Mouse (Mus musculus): ENCODE data around the gene Fgf14. TPM values are rescaled to one million over a fixed set of nuclear protein-coding genes. Genes with fewer than 3 reads are reported as not detected.

Fgf14 gene
- polyA plus RNA-seq, 1 experiment from 2014 or later, result 1.2 TPM

- Histone ChIP-seq H3K27me3 (ENCODE audit: control insufficient read depth, insufficient read depth, low read length) (no peaks in the 10 kb centered on the region), H3K4me3 (ENCODE audit: low read depth, low read length) (no peak overlapping the region), H3K4me2 (ENCODE audit: low read depth, low read length) (no peak overlapping the region), H3K4me1 (ENCODE audit: control insufficient read depth, insufficient read depth, low read length) (no peaks in the 10 kb centered on the region), H3K9me3 (replicated peaks; ENCODE audit: control insufficient read depth, low read length) (no peaks in the 10 kb centered on the region), H3K27ac (replicated peaks; ENCODE audit: low read depth, low read length) (no peak overlapping the region), H3K9ac (replicated peaks; ENCODE audit: low read length) (no peak overlapping the region), H3K36me3 (replicated peaks; ENCODE audit: control insufficient read depth, insufficient read depth, low read depth, low read length) (no peaks in the 10 kb centered on the region)
- DNase-seq (ENCODE audit: low spot score) (no peak), ATAC-seq (replicated peaks; ENCODE audit: insufficient number of reproducible peaks, low FRiP score, low TSS enrichment, low read depth) (no peak)
- 71% methylated on average over 1 of the region's 1 CpGs for WGBS
These were observed 513.2 kb downstream of the Fgf14 start for GRCm38 (mm10) chr14:124163618-124164185.

DNA sequence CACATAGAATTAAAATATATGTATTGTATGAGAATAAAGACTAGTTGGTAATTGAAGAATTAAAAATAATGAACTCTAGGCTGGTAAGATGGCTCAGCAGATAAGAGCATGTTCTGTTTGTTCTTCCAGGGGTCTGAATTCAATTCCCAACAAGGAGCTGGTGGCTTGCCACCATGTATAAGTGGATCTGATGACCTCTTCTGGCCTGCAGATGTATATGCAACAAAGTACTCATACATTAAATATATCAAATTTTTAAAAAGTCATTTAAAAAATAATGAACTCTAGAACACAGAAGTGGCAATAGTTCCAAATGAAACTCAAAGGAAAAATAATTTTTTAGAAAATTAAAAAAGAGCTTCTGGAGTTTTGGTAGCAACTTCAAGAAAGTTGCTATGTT is 529.5 kb downstream of the Fgf14 start:
- no peak overlapping the region for H3K9ac ChIP-seq (replicated peaks; ENCODE audit: low read length)
- H3K27me3 ChIP-seq (ENCODE audit: control insufficient read depth, insufficient read depth, low read length), result no peaks in the 10 kb centered on the region
- H3K4me3 ChIP-seq (ENCODE audit: low read depth, low read length), result no peak overlapping the region
- no peak overlapping the region for H3K27ac ChIP-seq (replicated peaks; ENCODE audit: low read depth, low read length)
- no peaks in the 10 kb centered on the region for H3K36me3 ChIP-seq (replicated peaks; ENCODE audit: control insufficient read depth, insufficient read depth, low read depth, low read length)
- H3K9me3 ChIP-seq (replicated peaks; ENCODE audit: control insufficient read depth, low read length), result no peaks in the 10 kb centered on the region
- no peak overlapping the region for H3K4me2 ChIP-seq (ENCODE audit: low read depth, low read length)
- DNase-seq (ENCODE audit: low spot score), result no peak
- ATAC-seq (replicated peaks; ENCODE audit: insufficient number of reproducible peaks, low FRiP score, low TSS enrichment, low read depth), result no peak
- H3K4me1 ChIP-seq (ENCODE audit: control insufficient read depth, insufficient read depth, low read length), result no peaks in the 10 kb centered on the region

DNA sequence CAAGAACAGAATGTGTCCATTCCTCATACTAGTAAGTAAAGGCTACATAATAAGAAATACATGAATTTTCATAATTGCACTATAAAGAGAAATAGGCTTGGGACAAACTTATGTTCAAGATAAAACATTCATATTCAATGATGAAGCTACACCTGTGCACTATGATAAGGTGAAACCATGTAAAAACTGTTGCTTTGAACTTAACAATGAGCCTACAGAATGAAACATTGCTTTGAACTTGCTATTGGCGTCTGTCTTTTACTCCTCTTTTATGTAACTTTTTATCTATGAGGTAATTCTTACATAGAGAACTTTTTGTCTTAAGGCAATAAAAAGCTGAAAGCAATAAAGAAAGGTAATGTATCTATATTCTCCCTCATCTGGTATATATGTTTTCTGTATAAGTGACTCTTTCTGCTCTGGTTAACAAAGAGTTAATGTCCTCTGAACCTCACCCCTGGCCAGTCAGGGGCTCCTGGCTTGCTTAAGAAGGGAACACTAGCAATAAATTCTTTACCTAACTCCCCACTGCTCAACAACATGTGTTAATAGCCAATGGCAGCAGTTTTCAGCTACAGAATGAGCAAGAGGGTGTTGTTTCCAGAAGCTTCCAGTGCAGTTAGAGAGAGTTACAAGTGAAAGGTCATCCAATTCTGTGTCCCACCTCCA is 569.6 kb downstream of the Fgf14 start:
- no peaks in the 10 kb centered on the region for H3K4me1 ChIP-seq (ENCODE audit: control insufficient read depth, insufficient read depth, low read length)
- no peak for ATAC-seq (replicated peaks; ENCODE audit: insufficient number of reproducible peaks, low FRiP score, low TSS enrichment, low read depth)
- 80% methylated on average over 1 of the region's 1 CpGs for WGBS
- H3K4me2 ChIP-seq (ENCODE audit: low read depth, low read length), result no peak overlapping the region
- no peak overlapping the region for H3K27ac ChIP-seq (replicated peaks; ENCODE audit: low read depth, low read length)
- no peaks in the 10 kb centered on the region for H3K36me3 ChIP-seq (replicated peaks; ENCODE audit: control insufficient read depth, insufficient read depth, low read depth, low read length)
- H3K9ac ChIP-seq (replicated peaks; ENCODE audit: low read length), result no peak overlapping the region
- H3K9me3 ChIP-seq (replicated peaks; ENCODE audit: control insufficient read depth, low read length), result no peaks in the 10 kb centered on the region
- DNase-seq (ENCODE audit: low spot score), result no peak
- H3K4me3 ChIP-seq (ENCODE audit: low read depth, low read length), result no peak overlapping the region
- no peaks in the 10 kb centered on the region for H3K27me3 ChIP-seq (ENCODE audit: control insufficient read depth, insufficient read depth, low read length)

GRCm38 (mm10) chr14:124083126-124083525 is 593.8 kb downstream of the Fgf14 start:
- Histone ChIP-seq H3K9me3 (replicated peaks; ENCODE audit: control insufficient read depth, low read length) (no peaks in the 10 kb centered on the region), H3K27ac (replicated peaks; ENCODE audit: low read depth, low read length) (no peak overlapping the region), H3K4me3 (ENCODE audit: low read depth, low read length) (no peak overlapping the region), H3K27me3 (ENCODE audit: control insufficient read depth, insufficient read depth, low read length) (no peaks in the 10 kb centered on the region), H3K4me2 (ENCODE audit: low read depth, low read length) (no peak overlapping the region), H3K36me3 (replicated peaks; ENCODE audit: control insufficient read depth, insufficient read depth, low read depth, low read length) (no peaks in the 10 kb centered on the region), H3K9ac (replicated peaks; ENCODE audit: low read length) (no peak overlapping the region), H3K4me1 (ENCODE audit: control insufficient read depth, insufficient read depth, low read length) (no peaks in the 10 kb centered on the region)
- ATAC-seq (replicated peaks; ENCODE audit: insufficient number of reproducible peaks, low FRiP score, low TSS enrichment, low read depth) (no peak), DNase-seq (ENCODE audit: low spot score) (no peak)

GRCm38 (mm10) chr14:124044016-124044415 is 632.9 kb downstream of the Fgf14 start:
- Histone ChIP-seq H3K27me3 (ENCODE audit: control insufficient read depth, insufficient read depth, low read length) (no peaks in the 10 kb centered on the region), H3K27ac (replicated peaks; ENCODE audit: low read depth, low read length) (no peak overlapping the region), H3K36me3 (replicated peaks; ENCODE audit: control insufficient read depth, insufficient read depth, low read depth, low read length) (no peaks in the 10 kb centered on the region), H3K4me1 (ENCODE audit: control insufficient read depth, insufficient read depth, low read length) (no peaks in the 10 kb centered on the region), H3K9ac (replicated peaks; ENCODE audit: low read length) (no peak overlapping the region), H3K9me3 (replicated peaks; ENCODE audit: control insufficient read depth, low read length) (no peaks in the 10 kb centered on the region), H3K4me3 (ENCODE audit: low read depth, low read length) (no peak overlapping the region), H3K4me2 (ENCODE audit: low read depth, low read length) (no peak overlapping the region)
- WGBS, result 95% methylated on average over 1 of the region's 1 CpGs
- DNase-seq (ENCODE audit: low spot score) (no peak), ATAC-seq (replicated peaks; ENCODE audit: insufficient number of reproducible peaks, low FRiP score, low TSS enrichment, low read depth) (no peak)

GRCm38 (mm10) chr14:124040651-124041050 is 636.3 kb downstream of the Fgf14 start:
- Histone ChIP-seq H3K4me3 (ENCODE audit: low read depth, low read length) (no peak overlapping the region), H3K4me2 (ENCODE audit: low read depth, low read length) (no peak overlapping the region), H3K9ac (replicated peaks; ENCODE audit: low read length) (no peak overlapping the region), H3K9me3 (replicated peaks; ENCODE audit: control insufficient read depth, low read length) (no peaks in the 10 kb centered on the region), H3K27ac (replicated peaks; ENCODE audit: low read depth, low read length) (no peak overlapping the region), H3K4me1 (ENCODE audit: control insufficient read depth, insufficient read depth, low read length) (no peaks in the 10 kb centered on the region), H3K27me3 (ENCODE audit: control insufficient read depth, insufficient read depth, low read length) (no peaks in the 10 kb centered on the region), H3K36me3 (replicated peaks; ENCODE audit: control insufficient read depth, insufficient read depth, low read depth, low read length) (no peaks in the 10 kb centered on the region)
- ATAC-seq (replicated peaks; ENCODE audit: insufficient number of reproducible peaks, low FRiP score, low TSS enrichment, low read depth), result no peak
- DNase-seq (ENCODE audit: low spot score), result no peak
- 80% methylated on average over 1 of the region's 1 CpGs for WGBS

GRCm38 (mm10) chr14:124037434-124037833 is 639.5 kb downstream of the Fgf14 start:
- ATAC-seq (replicated peaks; ENCODE audit: insufficient number of reproducible peaks, low FRiP score, low TSS enrichment, low read depth), result no peak; the same call in 1 of the 2 replicates
- H3K4me1 ChIP-seq (ENCODE audit: control insufficient read depth, insufficient read depth, low read length), result no peaks in the 10 kb centered on the region
- 69% methylated on average over 4 of the region's 4 CpGs for WGBS
- no peaks in the 10 kb centered on the region for H3K9me3 ChIP-seq (replicated peaks; ENCODE audit: control insufficient read depth, low read length)
- H3K36me3 ChIP-seq (replicated peaks; ENCODE audit: control insufficient read depth, insufficient read depth, low read depth, low read length), result no peaks in the 10 kb centered on the region
- no peak overlapping the region for H3K4me3 ChIP-seq (ENCODE audit: low read depth, low read length)
- no peaks in the 10 kb centered on the region for H3K27me3 ChIP-seq (ENCODE audit: control insufficient read depth, insufficient read depth, low read length)
- no peak overlapping the region for H3K9ac ChIP-seq (replicated peaks; ENCODE audit: low read length)
- H3K27ac ChIP-seq (replicated peaks; ENCODE audit: low read depth, low read length), result no peak overlapping the region
- no peak for DNase-seq (ENCODE audit: low spot score)
- H3K4me2 ChIP-seq (ENCODE audit: low read depth, low read length), result no peak overlapping the region

DNA sequence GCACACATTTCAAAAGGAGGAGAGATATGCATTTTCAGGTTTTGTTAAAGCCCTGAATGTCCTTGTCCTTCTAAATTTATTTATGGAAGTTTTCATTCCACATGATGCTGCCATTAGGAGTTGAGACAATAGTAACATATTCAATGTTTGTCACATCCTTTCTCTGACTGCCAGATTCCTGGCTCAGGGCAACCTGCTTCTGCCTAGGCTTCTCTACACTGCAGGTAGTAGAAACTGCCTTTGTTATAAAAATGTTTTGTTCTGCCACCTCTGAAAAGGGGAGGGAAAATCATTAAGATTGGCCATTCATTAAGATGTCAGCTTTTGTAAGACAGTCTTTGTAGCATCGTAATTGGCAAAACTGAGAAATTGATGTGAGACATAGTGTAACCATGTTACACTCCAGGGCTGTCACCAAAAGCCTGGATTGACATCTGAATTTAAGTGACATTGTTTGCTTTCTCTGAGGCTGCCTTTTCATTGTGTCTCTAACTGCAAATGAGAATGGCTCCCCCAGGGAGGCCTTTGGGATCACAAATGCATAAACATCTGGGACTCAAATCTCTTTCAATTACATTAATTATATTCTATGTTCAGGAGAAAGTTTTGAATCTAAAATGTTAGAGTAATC is 640.2 kb downstream of the Fgf14 start:
- Histone ChIP-seq H3K4me2 (ENCODE audit: low read depth, low read length) (no peak overlapping the region), H3K27me3 (ENCODE audit: control insufficient read depth, insufficient read depth, low read length) (no peaks in the 10 kb centered on the region), H3K9me3 (replicated peaks; ENCODE audit: control insufficient read depth, low read length) (no peaks in the 10 kb centered on the region), H3K4me3 (ENCODE audit: low read depth, low read length) (no peak overlapping the region), H3K4me1 (ENCODE audit: control insufficient read depth, insufficient read depth, low read length) (no peaks in the 10 kb centered on the region), H3K9ac (replicated peaks; ENCODE audit: low read length) (no peak overlapping the region), H3K36me3 (replicated peaks; ENCODE audit: control insufficient read depth, insufficient read depth, low read depth, low read length) (no peaks in the 10 kb centered on the region), H3K27ac (replicated peaks; ENCODE audit: low read depth, low read length) (no peak overlapping the region)
- DNase-seq (ENCODE audit: low spot score), result no peak
- ATAC-seq (replicated peaks; ENCODE audit: insufficient number of reproducible peaks, low FRiP score, low TSS enrichment, low read depth), result no peak
- WGBS, result 32% methylated on average over 1 of the region's 1 CpGs
